Mouse (Mus musculus) C2C12 (cell line): ENCODE results near the gene Unc93b1. TPM values are rescaled to one million over a fixed set of nuclear protein-coding genes. Genes with fewer than 3 reads are reported as not detected.

Experiments
- H3K27me3 ChIP-seq: one replicate; pipeline ENCODE4 v1.6.1; 2011; ENCODE audit not compliant: control insufficient read depth, insufficient read depth, insufficient read length
- H3K36me3 ChIP-seq: one replicate; pipeline ENCODE4 v1.6.1; 2011; ENCODE audit not compliant: control insufficient read depth, insufficient read depth
- H3K4me3 ChIP-seq: one replicate; pipeline ENCODE4 v1.5.1; 2011; ENCODE audit warnings: mild to moderate bottlenecking, control low read depth; ENCODE audit not compliant: poor library complexity, insufficient read depth, severe bottlenecking
- H3K79me2 ChIP-seq: one replicate; pipeline ENCODE4 v1.6.1; 2011; ENCODE audit not compliant: control insufficient read depth, insufficient read depth
- H3K79me3 ChIP-seq: one replicate; pipeline ENCODE4 v1.6.1; 2011; ENCODE audit warnings: low read depth, control low read depth
- H3ac ChIP-seq: one replicate; pipeline ENCODE3; 2011; ENCODE audit warnings: low read depth; ENCODE audit not compliant: control insufficient read depth, insufficient read length
- CEBPB ChIP-seq: IDR thresholded peaks from one replicate; pipeline ENCODE4 v1.6.1; 2011; ENCODE audit warnings: low read depth, mild to moderate bottlenecking, control low read depth, moderate library complexity
- CTCF ChIP-seq: IDR thresholded peaks from one replicate; pipeline ENCODE4 v1.5.1; 2011; ENCODE audit not compliant: control insufficient read depth, insufficient read depth, insufficient read length
- FOSL1 ChIP-seq: IDR thresholded peaks from one replicate; pipeline ENCODE4 v1.8.0; 2011; ENCODE audit warnings: mild to moderate bottlenecking, low read length; ENCODE audit not compliant: poor library complexity, insufficient read depth, severe bottlenecking
- MAX ChIP-seq: IDR thresholded peaks from one replicate; pipeline ENCODE4 v1.6.1; 2011; ENCODE audit warnings: mild to moderate bottlenecking, control low read depth
- MYOD1 ChIP-seq: IDR thresholded peaks from one replicate; pipeline ENCODE4 v1.6.1; 2011; ENCODE audit warnings: low read depth; ENCODE audit not compliant: control insufficient read depth, insufficient read length
- MYOG ChIP-seq: IDR thresholded peaks from one replicate; pipeline ENCODE4 v1.6.1; 2011; ENCODE audit not compliant: control insufficient read depth, insufficient read length; ENCODE audit errors: extremely low read depth
- USF1 ChIP-seq: IDR thresholded peaks from one replicate; pipeline ENCODE4 v1.6.1; 2011; ENCODE audit warnings: low read depth, mild to moderate bottlenecking, control low read depth, moderate library complexity
- polyA plus RNA-seq: library from polyadenylated mRNA; unstranded; fragments of >200 nt; fragmentation: generic; extraction: Trizol; gene quantifications from one replicate; pipeline ENCODE4 v1.2.1, GENCODE M21; 2012; ENCODE audit warnings: missing spikeins

The Unc93b1 gene
- polyA plus RNA-seq, 1 experiment: 0.29 TPM

GRCm38 (mm10) chr19:3903648-3904362 is 31.2 kb upstream of the Unc93b1 start:
- peak overlapping the region; percentile 54 for H3ac ChIP-seq
- no peaks in the 10 kb centered on the region for H3K27me3 ChIP-seq
- H3K79me2 ChIP-seq: peaks cover 61% of the 10 kb centered on the region
- H3K36me3 ChIP-seq: peaks cover 54% of the 10 kb centered on the region
- H3K79me3 ChIP-seq: peaks cover 24% of the 10 kb centered on the region
- H3K4me3 ChIP-seq: peak overlapping the region; percentile 86
- TF ChIP-seq MAX: no peak
- TF ChIP-seq CTCF: no peak
- TF ChIP-seq CEBPB: no peak
- TF ChIP-seq MYOD1: no peak
- no peak for TF ChIP-seq MYOG
- TF ChIP-seq USF1: no peak
- TF ChIP-seq FOSL1: no peak

- Histone ChIP-seq H3K4me3 (peak overlapping the region; percentile 86), H3K36me3 (peaks cover 55% of the 10 kb centered on the region)
These were observed 30.7 kb upstream of the Unc93b1 start for GRCm38 (mm10) chr19:3904363-3904675.

GRCm38 (mm10) chr19:3905261-3905969 is 29.6 kb upstream of the Unc93b1 start:
- no peak for TF ChIP-seq MAX
- TF ChIP-seq CEBPB: no peak
- no peak for TF ChIP-seq MYOG
- TF ChIP-seq FOSL1: no peak
- TF ChIP-seq USF1: no peak
- TF ChIP-seq CTCF: no peak
- TF ChIP-seq MYOD1: no peak
- Histone ChIP-seq H3K4me3 (peak overlapping the region; percentile 86), H3K79me2 (peaks cover 61% of the 10 kb centered on the region), H3K27me3 (no peaks in the 10 kb centered on the region), H3K36me3 (peaks cover 55% of the 10 kb centered on the region), H3K79me3 (peaks cover 24% of the 10 kb centered on the region), H3ac (peak overlapping the region; percentile 80)

More at GRCm38 (mm10) chr19:3904363-3904675, 30.7 kb upstream of the Unc93b1 start:
- Histone ChIP-seq H3K79me3 (peaks cover 24% of the 10 kb centered on the region), H3ac (peak overlapping the region; percentile 3), H3K79me2 (peaks cover 61% of the 10 kb centered on the region), H3K27me3 (no peaks in the 10 kb centered on the region)
- TF ChIP-seq MAX (no peak), CTCF (no peak), MYOD1 (no peak), CEBPB (no peak), MYOG (no peak)

- TF ChIP-seq MYOG (no peak), CTCF (no peak), MAX (no peak), USF1 (no peak), CEBPB (no peak), MYOD1 (no peak), FOSL1 (no peak)
- Histone ChIP-seq H3K79me2 (peaks cover 60% of the 10 kb centered on the region), H3ac (peak overlapping the region; percentile 64), H3K27me3 (no peaks in the 10 kb centered on the region), H3K4me3 (peak overlapping the region; percentile 86), H3K36me3 (peaks cover 52% of the 10 kb centered on the region), H3K79me3 (peaks cover 24% of the 10 kb centered on the region)
These were observed 28.7 kb upstream of the Unc93b1 start for GRCm38 (mm10) chr19:3906326-3906725.

- peak; percentile 63 for TF ChIP-seq CEBPB
- TF ChIP-seq MYOG: no peak
- peak within 1 kb of the TSS; percentile 86 for H3K4me3 ChIP-seq
- no peaks in the 10 kb centered on the region for H3K27me3 ChIP-seq
- H3ac ChIP-seq: peak within 1 kb of the TSS; percentile 64
- peaks cover 27% of the 10 kb centered on the region for H3K79me3 ChIP-seq
- H3K79me2 ChIP-seq: peaks cover 60% of the 10 kb centered on the region
- peaks cover 44% of the 10 kb centered on the region for H3K36me3 ChIP-seq
These were observed 27.9 kb upstream of the Unc93b1 start, which contains the start of gene Tcirg1 for GRCm38 (mm10) chr19:3906795-3907786. TSS of gene Tcirg1 (minus strand) at chr19:3907133.
